Mouse (Mus musculus): ENCODE measurements around the gene Syt8.

Syt8 gene

GRCm38 (mm10) chr7:142449038-142449617, 14.5 kb downstream of the Syt8 start:
- no peak for DNase-seq

DNA sequence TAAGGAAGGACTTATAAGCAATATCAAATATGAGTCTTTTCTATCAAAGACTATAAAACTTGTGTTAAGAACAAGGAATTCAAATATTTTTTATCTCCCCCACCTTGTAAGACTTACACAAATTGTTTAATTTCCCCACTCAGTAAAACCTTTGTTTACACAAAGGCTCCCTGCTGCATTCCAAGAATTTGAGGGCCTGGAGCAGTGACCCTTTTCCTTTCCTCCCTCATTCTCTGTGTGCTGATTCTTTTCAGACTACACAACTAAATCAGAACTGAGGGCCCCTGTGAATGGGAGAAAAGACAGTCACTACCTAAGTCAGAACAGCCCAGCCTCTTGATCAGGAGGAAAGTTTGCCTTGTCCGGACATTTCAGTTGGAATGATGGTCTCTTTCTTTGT, 20.1 kb downstream of the Syt8 start:
- DNase-seq = no peak

DNA sequence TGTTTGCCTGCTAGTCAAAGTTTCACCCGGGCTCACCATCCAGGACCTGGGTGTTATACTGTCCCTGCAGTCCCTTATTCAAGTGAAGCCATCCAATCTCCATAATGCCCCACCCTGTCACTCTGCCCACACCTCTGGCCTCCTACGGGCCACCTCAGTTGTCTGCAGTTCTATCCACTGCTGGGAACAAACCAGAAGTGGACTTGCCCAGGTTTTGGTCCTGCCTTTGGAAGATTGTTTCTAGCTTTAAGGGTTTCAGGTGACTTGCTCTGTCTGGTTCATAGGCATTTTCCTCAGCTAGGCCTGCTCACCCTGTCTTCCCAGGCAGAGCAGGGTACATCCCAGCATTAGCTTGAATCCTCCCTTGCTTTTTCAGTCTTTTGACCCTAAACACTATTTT, 20.6 kb downstream of the Syt8 start:
- no peak for DNase-seq

DNA sequence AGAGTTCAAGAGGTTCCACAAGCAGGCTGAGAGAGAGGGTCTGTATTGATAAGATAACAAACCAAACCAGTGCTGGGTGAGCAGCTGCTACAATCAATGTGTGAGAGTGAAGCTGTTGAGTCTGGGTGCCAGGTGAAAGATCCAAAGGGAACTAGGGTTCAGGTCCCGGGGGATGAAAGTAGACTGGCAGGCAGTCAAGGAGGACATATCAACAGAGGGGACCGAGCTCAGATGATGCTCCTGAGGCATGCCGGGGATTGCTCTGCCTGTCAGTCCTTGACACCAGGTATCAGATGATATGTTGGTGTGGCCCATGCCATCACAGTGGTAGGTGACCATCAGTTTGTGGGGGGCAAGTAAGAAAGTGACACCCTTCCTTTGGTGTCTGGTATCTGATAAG, 22.2 kb downstream of the Syt8 start:
- DNase-seq = no peak

DNA sequence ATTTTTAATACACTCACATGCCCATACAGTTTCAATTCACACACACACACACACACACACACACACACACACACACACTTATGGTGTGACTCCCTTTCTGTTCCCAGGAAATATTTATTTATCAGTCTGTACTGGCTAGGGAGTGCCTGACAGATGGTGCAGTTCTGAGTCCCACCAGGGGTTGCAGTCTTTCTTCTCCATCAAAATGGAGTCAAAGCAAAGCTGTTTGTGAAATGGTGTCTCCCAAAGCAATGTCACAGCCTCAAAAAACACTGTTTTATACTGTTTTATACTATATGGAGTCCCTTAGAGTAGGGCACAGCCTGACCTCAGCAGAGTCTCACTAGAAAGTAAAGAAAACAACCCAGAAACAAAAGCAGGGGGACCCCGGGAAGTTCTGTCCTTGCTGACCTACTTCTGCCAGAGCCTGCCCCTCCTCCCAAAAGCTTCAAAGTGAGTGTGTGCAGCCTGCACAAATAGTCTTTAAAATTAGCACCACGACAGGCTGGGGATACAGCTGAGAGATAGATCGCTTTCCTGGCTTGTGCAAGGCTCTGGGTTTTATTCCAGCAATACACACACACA, 22.7 kb downstream of the Syt8 start:
- DNase-seq = peak; percentile 76

GRCm38 (mm10) chr7:142458026-142458425, 23.4 kb downstream of the Syt8 start:
- no peak for DNase-seq

DNA sequence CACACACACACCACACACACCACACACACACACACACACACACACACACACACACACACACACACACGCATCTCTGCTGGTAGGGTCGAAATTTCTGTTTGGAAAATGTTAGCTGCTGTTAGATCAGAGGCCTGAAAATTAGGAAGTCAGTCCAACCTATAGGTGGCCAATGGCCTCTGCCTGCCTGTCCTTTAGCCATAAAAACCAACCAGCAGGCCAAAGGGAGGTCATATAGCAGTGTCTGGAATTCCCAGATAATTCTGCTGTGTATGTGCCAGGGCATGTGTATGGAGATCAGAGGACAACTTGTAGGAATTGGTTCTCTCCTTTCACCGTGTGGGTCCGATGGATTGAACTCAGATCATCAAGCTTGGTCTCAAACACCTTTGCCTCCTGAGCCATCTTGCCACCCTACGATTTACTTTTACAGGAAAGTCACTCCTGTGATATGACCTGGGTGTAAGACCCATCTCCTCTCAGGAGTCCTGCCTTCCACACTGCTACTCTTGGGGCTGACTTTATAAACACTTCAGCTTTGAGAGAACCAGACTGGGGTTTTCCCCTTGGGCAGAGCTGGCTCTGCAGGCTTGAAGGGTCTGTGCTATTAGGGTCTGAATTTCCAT, 24.1 kb downstream of the Syt8 start:
- no peak for DNase-seq

DNA sequence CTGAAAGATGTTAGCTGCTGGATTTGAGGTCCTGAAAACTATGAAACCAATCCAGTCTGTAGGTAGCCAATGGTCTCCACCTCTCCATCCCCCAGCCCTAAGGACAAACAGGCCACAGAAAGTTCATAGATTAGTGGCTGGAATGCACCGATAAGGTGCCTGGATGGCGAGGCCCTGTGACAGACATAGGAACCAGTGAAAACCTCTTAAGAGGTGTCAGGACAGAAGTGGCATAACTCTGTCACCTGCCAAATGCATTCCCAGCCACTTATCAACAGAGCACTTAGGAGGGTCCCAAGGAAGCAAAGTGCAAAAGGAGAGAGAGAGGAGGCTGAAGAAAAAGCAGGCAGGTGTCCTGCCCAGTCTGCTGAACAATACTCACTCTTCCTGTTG, 24.6 kb downstream of the Syt8 start:
- no peak for DNase-seq

DNA sequence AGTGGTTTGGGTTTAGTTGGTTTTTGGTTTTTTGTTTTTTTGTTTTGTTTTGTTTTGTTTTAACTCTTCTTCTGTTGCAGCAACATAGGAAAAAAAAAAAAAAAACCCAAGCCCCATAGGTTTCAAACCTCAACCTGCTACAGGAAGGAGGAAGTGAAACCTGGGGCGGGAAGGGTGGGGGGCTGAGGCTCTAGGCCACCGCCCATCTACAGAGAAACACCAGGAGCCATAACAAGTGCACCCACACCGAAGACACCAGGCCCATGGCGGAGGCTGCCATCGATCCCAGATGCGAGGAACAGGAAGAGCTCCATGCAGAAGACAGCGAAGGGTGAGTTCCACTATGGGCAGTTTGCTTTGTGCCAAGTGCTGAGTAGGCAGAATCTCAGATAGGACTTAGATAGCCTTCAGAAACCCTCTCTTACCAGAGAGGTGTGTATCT, 26.0 kb downstream of the Syt8 start, which contains the start of gene Lsp1:
Lsp1 (plus strand) TSS at position 174 of the 442 bp plus-strand sequence.
- DNase-seq = peak; percentile 63

- peak; percentile 71 for DNase-seq
Measured at GRCm38 (mm10) chr7:142461446-142461845, 26.8 kb downstream of the Syt8 start.

- DNase-seq = peak; percentile 51
Measured at GRCm38 (mm10) chr7:142462190-142462589, 27.5 kb downstream of the Syt8 start.

- peak; percentile 56 for DNase-seq
Measured at GRCm38 (mm10) chr7:142462594-142463078, 28.0 kb downstream of the Syt8 start.

- no peak for DNase-seq
Measured at GRCm38 (mm10) chr7:142470171-142470691, 35.6 kb downstream of the Syt8 start.

- DNase-seq = no peak
Measured at GRCm38 (mm10) chr7:142470808-142471413, 36.3 kb downstream of the Syt8 start.

DNA sequence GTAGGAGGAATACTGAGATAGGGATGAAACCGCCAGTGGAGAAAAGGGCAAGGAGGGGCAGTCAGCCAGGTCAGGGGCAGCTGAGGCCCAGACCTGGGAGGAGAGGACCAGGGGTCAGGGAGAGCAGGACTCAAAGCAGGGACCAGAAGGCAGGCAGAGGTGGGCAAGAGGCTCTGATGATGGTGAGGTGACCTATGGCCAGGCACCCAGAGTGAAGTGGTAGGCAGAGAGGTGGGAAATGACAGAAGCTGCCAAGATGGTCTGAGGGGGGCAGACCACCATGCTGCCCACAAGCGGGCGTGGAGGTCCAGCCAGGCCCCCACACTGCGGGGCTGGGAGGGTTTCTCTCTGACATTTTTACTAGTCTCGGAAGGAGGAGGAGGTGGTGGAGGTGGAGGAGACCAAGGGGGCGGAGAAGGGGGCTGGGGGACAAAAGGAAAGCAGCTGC, 36.8 kb downstream of the Syt8 start:
- no peak for DNase-seq

DNA sequence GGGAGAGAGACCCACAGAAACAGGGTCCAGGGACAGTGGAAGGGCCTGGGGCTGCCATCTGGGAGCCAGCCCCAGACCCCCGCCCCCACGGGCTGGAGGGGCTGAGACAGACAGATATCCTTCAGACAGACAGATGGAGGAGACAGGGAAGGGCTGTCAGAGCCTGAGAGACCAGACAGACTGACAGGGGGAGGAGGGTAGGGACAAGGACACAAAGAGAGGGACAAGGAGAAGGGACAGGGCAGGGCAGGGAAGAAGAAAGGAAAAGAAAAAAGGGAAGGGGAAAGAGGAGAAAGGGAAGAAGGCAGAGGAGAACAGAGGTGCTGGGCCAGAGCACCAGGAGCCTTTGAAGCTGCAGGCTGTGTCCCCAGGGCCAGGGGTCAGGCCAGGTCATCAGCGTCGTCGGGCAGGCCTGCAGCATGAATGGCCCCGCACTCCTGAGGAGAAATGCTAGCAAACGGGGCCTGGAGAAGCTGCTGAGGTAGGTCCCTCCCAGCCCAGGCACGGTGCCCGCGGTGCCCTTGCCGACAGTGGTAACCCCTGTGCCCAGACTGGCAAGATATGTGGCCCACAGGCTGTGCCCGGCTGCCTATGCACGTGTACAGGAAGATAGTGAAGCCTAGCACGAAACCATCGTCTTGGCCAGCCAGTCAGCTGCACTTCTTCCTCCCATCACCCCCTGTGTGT, 37.4 kb downstream of the Syt8 start:
- DNase-seq = no peak

GRCm38 (mm10) chr7:142472936-142473335, 38.3 kb downstream of the Syt8 start:
- DNase-seq = no peak

- DNase-seq = no peak
Measured at GRCm38 (mm10) chr7:142473476-142473875, 38.8 kb downstream of the Syt8 start.

- DNase-seq = no peak
Measured at GRCm38 (mm10) chr7:142474799-142475198, 40.1 kb downstream of the Syt8 start.

DNA sequence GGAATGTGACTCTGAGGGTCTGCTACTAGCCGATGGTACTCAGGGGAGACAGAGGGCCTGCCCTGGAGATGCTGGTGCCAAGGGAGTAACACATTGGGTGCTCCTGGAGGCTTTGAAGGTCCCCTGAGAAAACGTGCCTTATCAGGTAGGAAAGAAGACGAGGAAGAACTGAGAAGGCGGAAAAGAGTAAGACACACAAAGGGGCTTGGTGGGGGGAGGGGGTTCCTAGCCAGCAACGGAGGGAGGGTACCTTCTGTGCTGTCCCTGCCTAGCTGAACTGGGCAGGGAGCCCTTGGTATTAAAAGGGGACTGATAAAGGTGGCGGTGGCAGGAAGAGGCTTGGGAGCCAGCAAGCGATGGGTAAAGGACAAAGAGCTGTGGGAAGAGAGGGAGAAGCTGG, 41.0 kb downstream of the Syt8 start:
- DNase-seq = no peak

DNA sequence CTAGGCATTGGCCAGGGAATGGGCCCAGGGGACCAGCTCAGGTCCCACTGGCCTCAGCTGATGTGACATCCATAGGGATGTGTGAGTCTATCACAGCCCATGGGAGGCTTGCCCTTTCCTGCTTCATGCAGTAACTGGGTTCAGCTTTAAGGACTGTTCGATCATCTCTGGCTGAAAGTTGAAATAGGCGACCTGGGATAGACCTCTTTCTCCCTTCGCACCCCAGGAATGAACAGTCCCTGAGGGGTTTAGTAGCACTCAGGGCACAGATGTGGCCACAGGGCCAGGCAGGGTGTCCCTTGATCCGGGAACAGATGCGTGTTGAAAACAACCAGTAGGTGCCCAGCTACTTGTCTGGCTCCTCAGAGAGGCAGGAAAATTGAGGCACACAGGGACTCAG, 41.6 kb downstream of the Syt8 start:
- no peak for DNase-seq

DNA sequence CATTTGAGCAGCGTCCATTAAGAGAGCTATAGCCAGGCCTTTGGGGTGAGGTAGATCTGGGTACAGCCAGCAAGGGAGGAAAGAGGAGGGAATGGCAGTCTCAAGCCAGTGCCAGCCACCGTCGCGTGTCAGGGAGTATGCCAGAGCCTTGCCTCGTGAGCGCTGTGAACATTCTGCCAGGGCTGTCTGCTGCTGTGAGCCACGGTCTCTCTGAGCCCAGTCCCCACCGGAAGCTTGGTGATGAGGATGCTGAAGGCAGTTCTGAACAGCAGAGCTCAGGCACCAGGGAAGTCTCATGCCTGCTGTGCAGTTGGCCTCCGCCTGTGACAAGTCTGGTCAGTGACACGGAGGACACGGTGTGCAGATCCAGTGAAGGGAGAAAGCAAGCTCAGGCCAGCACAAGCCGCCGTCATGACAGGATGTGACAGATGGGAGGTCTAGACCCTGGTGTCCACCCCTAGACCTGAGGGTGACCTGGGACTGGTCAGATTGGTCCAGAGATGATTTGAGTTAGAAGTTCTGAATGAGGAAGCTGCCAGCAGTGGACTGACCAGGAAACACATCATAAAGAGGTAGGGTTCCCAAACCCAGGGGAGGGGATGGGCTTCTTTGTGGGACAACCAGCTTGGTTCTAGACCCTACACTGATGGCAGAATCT, 42.3 kb downstream of the Syt8 start:
- DNase-seq = no peak
